Mouse (Mus musculus): ENCODE results near the gene Gm36176. TPM values are rescaled to one million over a fixed set of nuclear protein-coding genes. Genes with fewer than 3 reads are reported as not detected.
"Not testable (repeated sequence)": the region's sequence is repeated elsewhere in the genome, so short reads cannot be mapped to it uniquely, and the experiment has no call there.

The Gm36176 gene
- not detected in 2 replicates for polyA plus RNA-seq (2012; ENCODE audit: insufficient read depth, insufficient read length, low replicate concordance, missing spikeins)

DNA sequence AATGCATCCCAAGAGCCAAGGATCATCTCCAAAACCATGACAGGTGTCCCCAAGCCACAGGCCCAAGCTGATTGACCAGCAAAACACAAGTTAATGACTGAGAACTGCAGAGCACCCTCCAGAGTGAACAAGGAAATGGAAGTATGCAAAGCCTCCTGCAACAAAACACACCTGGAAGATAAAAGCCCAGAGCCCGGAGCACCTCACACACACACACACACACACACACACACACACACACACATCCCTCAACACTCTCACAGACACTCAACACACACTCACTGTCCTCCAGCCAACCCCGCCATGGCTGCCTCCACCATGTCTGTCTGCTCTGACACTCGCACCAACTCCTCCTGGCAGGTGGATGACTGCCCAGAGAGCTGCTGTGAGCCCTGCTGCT, at the start of gene Gm36176:
Gene Gm36176 (plus strand): TSS at position 301 of the 400 bp plus-strand sequence.
- Histone ChIP-seq H3K4me1 (ENCODE audit: control insufficient read depth, insufficient read depth, low read length) (no peaks in the 10 kb centered on the region), H3K4me3 (ENCODE audit: insufficient read depth, low read depth, low read length) (no peak within 1 kb of the TSS), H3K27ac (ENCODE audit: insufficient read depth, low read depth, low read length) (no peak within 1 kb of the TSS)
- 82% methylated on average over 2 of the region's 3 CpGs for WGBS
- no peak for TF ChIP-seq POLR2A (IDR thresholded peaks at IDR 0.05; ENCODE audit: insufficient read depth, low read depth, low read length)
- no peak for TF ChIP-seq CTCF (IDR thresholded peaks at IDR 0.05; ENCODE audit: insufficient read depth, low read depth, low read length)

DNA sequence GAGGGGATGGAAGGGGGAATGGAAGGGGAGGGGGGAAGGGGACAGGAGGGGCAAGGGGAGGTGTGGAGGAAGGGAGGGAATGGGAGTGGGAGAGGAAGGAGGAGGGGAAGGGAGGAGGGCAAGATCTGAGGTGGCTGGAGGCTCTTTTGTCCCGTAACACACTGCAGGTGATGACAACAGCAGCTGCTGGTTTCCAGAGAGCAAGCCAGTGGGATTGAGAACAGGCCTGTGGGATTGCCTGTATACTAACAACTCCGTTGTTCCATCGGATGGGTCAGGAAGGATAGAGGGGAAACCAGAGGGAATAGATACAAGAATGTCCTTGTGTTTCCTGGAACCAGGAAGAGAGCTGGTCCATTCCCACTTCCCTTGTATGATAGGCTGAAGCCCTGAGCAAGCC, 48.9 kb upstream of the Gm36176 start:
- H3K4me3 ChIP-seq (ENCODE audit: insufficient read depth, low read depth, low read length) = no peak overlapping the region
- WGBS = 53% methylated on average over 3 of the region's 3 CpGs
- no peak overlapping the region for H3K27ac ChIP-seq (ENCODE audit: insufficient read depth, low read depth, low read length)
- H3K4me1 ChIP-seq (ENCODE audit: control insufficient read depth, insufficient read depth, low read length) = peaks cover 3% of the 10 kb centered on the region; the same call in 1 of the 2 replicates
- no peak for TF ChIP-seq CTCF (IDR thresholded peaks at IDR 0.05; ENCODE audit: insufficient read depth, low read depth, low read length)
- TF ChIP-seq POLR2A (IDR thresholded peaks at IDR 0.05; ENCODE audit: insufficient read depth, low read depth, low read length) = no peak

DNA sequence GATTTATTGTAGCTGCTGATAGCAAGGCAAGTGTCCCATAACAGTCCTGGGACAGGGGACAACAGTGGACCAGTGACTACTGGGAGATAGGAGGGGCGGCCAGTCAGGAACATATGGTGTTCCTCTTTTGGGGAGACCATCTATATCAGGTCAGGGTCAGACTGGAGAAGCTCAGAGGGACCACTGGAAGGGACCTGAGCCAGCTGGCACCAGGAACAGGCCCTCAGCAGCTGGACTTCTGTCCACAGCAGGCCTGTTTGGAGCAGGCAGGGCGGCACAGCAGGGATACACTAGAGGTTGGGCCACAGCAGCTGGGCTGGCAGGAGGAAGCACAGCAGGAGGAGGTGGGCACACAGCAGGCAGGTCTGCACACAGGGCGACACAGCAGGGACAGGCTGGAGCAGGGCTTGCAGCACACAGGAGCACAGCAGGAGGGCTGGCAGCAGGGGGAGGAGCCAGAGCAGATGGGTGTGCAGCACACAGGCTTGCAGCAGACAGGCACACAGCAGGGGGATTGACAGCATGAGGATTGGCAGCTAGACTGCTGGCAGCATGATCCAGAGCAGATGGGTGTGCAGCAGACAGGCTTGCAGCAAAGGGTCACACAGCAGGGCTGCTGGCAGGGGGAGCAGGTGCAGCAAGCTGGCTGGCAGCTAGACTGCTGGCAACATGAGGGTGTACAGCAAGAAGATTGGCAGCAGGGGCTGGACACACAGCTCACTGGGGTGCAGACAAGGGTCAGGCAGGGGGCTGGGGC, 48.3 kb upstream of the Gm36176 start:
- WGBS = 68% methylated on average over 3 of the region's 3 CpGs
- H3K27ac ChIP-seq (ENCODE audit: insufficient read depth, low read depth, low read length); H3K4me1 ChIP-seq (ENCODE audit: control insufficient read depth, insufficient read depth, low read length); H3K4me3 ChIP-seq (ENCODE audit: insufficient read depth, low read depth, low read length): not testable (repeated sequence)

DNA sequence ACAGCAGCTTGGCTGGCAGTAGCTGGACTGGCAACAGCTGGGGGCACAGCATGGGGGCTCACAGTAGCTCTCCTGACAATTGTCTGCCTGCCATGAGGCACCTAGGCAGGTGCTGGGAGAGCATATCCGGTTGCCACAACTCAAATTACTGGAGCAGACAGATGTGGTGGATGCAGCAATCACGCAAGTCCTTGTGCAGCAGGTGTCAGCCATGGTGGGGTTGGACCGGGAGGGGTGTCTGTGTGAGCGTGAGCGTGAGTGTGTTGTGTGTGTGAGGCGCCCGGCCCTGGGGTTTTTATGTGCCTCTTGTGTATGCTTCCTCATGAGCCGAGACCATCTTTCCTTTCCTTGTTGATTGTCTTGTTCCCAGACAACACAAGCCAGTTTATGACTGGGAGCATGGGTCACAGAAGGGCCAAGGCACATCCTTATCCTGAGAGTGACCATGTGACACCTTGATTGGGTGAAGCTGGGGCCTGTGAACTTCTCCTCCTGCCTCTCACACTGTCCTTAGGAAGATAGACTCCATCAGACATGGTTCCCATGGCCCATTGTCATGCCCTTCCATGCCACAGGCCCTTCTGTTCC, 47.6 kb upstream of the Gm36176 start, which contains the start of gene Gm19668:
Gene Gm19668 (minus strand): TSS at position 213 of the 588 bp plus-strand sequence.
- Histone ChIP-seq H3K4me1 (ENCODE audit: control insufficient read depth, insufficient read depth, low read length) (peaks cover 3% of the 10 kb centered on the region; the same call in 1 of the 2 replicates), H3K4me3 (ENCODE audit: insufficient read depth, low read depth, low read length) (no peak within 1 kb of the TSS), H3K27ac (ENCODE audit: insufficient read depth, low read depth, low read length) (no peak within 1 kb of the TSS)
- TF ChIP-seq CTCF (IDR thresholded peaks at IDR 0.05; ENCODE audit: insufficient read depth, low read depth, low read length) (no peak), POLR2A (IDR thresholded peaks at IDR 0.05; ENCODE audit: insufficient read depth, low read depth, low read length) (no peak)
- 68% methylated on average over 8 of the region's 8 CpGs for WGBS

DNA sequence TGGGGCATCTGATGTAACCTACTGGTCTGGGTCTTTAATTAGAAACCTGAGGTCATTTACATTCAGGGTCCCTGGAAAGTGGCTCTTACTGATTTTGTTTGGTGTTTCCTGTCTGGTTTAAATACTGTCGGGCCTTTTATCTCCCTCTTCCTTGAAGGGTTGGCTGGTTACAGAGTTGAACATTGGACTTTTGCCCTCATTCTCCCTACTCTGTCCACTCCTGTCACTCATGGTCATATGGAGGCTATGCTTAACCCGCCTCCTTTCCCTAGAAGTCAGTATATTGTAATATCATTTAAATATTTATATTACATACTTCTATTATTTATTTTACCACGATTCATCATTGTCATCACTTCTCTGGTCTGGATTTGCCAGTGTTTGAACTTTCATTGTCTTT, 42.5 kb upstream of the Gm36176 start:
- no peaks in the 10 kb centered on the region for H3K4me1 ChIP-seq (ENCODE audit: control insufficient read depth, insufficient read depth, low read length)
- no peak overlapping the region for H3K4me3 ChIP-seq (ENCODE audit: insufficient read depth, low read depth, low read length)
- no peak for TF ChIP-seq CTCF (IDR thresholded peaks at IDR 0.05; ENCODE audit: insufficient read depth, low read depth, low read length)
- no peak for TF ChIP-seq POLR2A (IDR thresholded peaks at IDR 0.05; ENCODE audit: insufficient read depth, low read depth, low read length)
- no peak overlapping the region for H3K27ac ChIP-seq (ENCODE audit: insufficient read depth, low read depth, low read length)
- WGBS = 87% methylated on average over 3 of the region's 3 CpGs

DNA sequence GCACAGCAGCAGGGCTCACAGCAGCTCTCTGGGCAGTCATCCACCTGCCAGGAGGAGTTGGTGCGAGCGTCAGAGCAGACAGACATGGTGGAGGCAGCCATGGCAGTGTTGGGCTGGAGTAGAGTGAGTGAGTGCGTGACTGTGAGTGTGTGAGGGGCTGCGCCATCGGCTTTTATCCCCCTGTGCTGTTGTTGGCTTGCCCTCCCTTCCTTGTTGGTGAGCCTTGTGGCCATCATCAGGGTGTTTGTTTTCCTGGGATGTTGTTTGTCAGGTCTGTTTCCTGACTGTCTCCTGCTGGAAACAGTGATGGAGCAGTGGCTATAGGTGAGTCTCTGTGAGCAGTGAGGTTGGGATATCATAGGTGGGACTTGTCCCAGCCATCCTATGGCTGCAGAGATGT, 34.9 kb upstream of the Gm36176 start, which contains the start of gene Gm9507:
Gene Gm9507 (minus strand): TSS at position 101 of the 400 bp plus-strand sequence.
- no peak for TF ChIP-seq CTCF (IDR thresholded peaks at IDR 0.05; ENCODE audit: insufficient read depth, low read depth, low read length)
- TF ChIP-seq POLR2A (IDR thresholded peaks at IDR 0.05; ENCODE audit: insufficient read depth, low read depth, low read length) = no peak
- Histone ChIP-seq H3K4me3 (ENCODE audit: insufficient read depth, low read depth, low read length) (no peak within 1 kb of the TSS), H3K4me1 (ENCODE audit: control insufficient read depth, insufficient read depth, low read length) (no peaks in the 10 kb centered on the region), H3K27ac (ENCODE audit: insufficient read depth, low read depth, low read length) (no peak within 1 kb of the TSS)
- 68% methylated on average over 5 of the region's 5 CpGs for WGBS

DNA sequence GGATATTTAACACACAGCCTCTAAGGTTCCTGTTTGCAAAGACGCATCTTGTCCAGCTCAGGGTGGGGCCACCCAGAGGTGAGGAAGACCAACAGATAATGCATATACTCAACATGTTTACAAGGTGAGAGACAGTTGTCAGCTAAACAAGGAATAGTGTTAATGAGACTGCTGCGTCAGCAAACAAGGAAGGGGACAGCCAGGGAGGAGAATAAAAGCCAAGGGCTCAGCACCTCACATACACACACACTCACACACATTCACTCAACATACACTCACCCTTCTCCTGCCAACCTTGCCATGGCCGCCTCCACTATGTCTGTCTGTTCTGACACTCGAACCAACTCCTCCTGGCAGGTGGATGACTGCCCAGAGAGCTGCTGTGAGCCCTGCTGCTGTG, 32.2 kb upstream of the Gm36176 start, which contains the start of gene Gm2696:
Gene Gm2696 (plus strand): TSS at position 301 of the 400 bp plus-strand sequence.
- Histone ChIP-seq H3K4me1 (ENCODE audit: control insufficient read depth, insufficient read depth, low read length) (no peaks in the 10 kb centered on the region), H3K27ac (ENCODE audit: insufficient read depth, low read depth, low read length) (no peak within 1 kb of the TSS), H3K4me3 (ENCODE audit: insufficient read depth, low read depth, low read length) (no peak within 1 kb of the TSS)
- TF ChIP-seq POLR2A (IDR thresholded peaks at IDR 0.05; ENCODE audit: insufficient read depth, low read depth, low read length) = no peak
- no peak for TF ChIP-seq CTCF (IDR thresholded peaks at IDR 0.05; ENCODE audit: insufficient read depth, low read depth, low read length)
- WGBS = 59% methylated on average over 4 of the region's 4 CpGs

DNA sequence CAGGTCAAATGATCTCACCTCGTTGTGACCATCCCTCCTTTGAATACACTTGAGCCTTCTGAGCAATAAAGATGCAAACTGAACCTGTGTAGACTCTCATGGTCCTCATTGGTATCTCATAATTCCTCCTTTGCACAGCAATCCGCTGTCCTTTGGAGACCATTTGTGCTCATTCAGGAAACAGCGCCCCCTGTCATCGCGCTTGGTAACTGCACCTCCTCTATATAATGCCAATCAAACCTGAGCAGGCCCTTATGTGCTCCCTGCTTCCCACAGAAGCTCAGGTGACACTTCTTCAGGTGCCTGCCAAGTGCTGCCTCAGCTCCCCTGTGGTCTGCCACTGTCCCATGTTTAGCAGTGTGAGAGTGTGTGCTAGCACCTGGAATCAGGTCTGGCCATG, 31.1 kb upstream of the Gm36176 start:
- H3K27ac ChIP-seq (ENCODE audit: insufficient read depth, low read depth, low read length) = no peak overlapping the region
- WGBS = 35% methylated on average over 5 of the region's 5 CpGs
- TF ChIP-seq POLR2A (IDR thresholded peaks at IDR 0.05; ENCODE audit: insufficient read depth, low read depth, low read length) (no peak), CTCF (IDR thresholded peaks at IDR 0.05; ENCODE audit: insufficient read depth, low read depth, low read length) (no peak)
- H3K4me3 ChIP-seq (ENCODE audit: insufficient read depth, low read depth, low read length) = no peak overlapping the region
- no peaks in the 10 kb centered on the region for H3K4me1 ChIP-seq (ENCODE audit: control insufficient read depth, insufficient read depth, low read length)

DNA sequence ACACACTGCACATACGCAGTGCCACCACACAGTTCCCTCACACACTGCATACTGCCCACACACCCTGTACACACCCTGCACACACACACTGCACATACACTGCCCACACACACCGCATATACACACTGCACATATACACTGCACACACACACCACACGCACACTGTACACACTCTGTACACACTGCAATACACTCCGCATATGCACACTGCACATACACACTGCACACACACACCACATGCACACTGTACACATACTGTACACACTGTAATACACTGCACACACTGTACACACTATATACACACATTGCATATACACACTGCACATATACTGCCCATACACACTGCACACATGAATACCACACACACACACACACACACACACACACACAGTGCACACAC, 28.1 kb upstream of the Gm36176 start:
- TF ChIP-seq POLR2A (IDR thresholded peaks at IDR 0.05; ENCODE audit: insufficient read depth, low read depth, low read length) (no peak), CTCF (IDR thresholded peaks at IDR 0.05; ENCODE audit: insufficient read depth, low read depth, low read length) (no peak)
- no peaks in the 10 kb centered on the region for H3K4me1 ChIP-seq (ENCODE audit: control insufficient read depth, insufficient read depth, low read length)
- H3K27ac ChIP-seq (ENCODE audit: insufficient read depth, low read depth, low read length) = no peak overlapping the region
- no peak overlapping the region for H3K4me3 ChIP-seq (ENCODE audit: insufficient read depth, low read depth, low read length)
- 99% methylated on average over 4 of the region's 4 CpGs for WGBS
